Mouse (Mus musculus): Measurements from ENCODE around the gene Hapln4. TPM values are rescaled to one million over a fixed set of nuclear protein-coding genes. Genes with fewer than 3 reads are reported as not detected.

The Hapln4 gene
- total and polyA plus RNA-seq, 3 experiments: 0.07 to 0.30 (median 0.20) TPM

DNA sequence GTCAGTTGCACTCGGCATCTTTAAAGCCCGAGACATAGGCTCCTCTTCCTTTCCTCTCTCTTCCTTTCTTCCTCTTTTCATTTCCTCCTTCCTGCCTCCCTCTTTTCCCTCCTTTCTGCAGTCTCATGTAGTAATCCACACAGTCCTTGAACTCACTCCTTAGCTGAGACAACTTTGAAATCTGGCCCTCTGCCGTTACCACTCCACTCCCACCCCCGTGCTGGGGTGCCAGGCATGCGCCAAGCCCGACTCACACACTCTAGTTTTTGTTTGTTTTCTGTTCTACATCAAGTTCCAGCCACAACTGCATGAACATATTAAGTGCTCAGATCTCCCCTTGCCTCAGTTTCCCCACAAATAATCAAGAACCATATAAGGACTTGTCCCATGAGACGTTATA, 21.7 kb downstream of the Hapln4 start:
- Histone ChIP-seq H3K4me3 (replicated peaks in 1 of 3; ENCODE audit: low read depth in 2 of 3, low read length in 2 of 3, poor library complexity in 1 of 3) (no peak overlapping the region), H3K9ac (ENCODE audit: insufficient read depth, low read depth) (no peak overlapping the region), H3K79me2 (replicated peaks; ENCODE audit: control insufficient read depth, extremely low read depth, insufficient read depth, poor library complexity, severe bottlenecking) (no peaks in the 10 kb centered on the region), H3K9me3 (replicated peaks; ENCODE audit: low read length) (no peaks in the 10 kb centered on the region), H3K4me2 (ENCODE audit: insufficient read depth, low read depth, poor library complexity, severe bottlenecking) (peak overlapping the region; percentile 25), H3K36me3 (replicated peaks in 1 of 2; ENCODE audit: control insufficient read depth in 1 of 2, insufficient read depth in 1 of 2, low read length in 1 of 2) (peaks cover 0 to 60% of the 10 kb centered on the region in 2 experiments), H3K27me3 (replicated peaks) (no peaks in the 10 kb centered on the region), H3K27ac (ENCODE audit: insufficient read depth, low read depth) (no peak overlapping the region), H3K4me1 (ENCODE audit: control insufficient read depth in 1 of 2, insufficient read depth in 2 of 2) (peaks cover 8 to 58% of the 10 kb centered on the region in 2 experiments)
- in situ Hi-C loops (cut with MboI; ENCODE audit: low pct_ligation_motif_present, low pct_unique_long_range_greater_than_20kb, low sequenced_read_pairs) (no loop called here), dilution Hi-C loops (cut with MboI; ENCODE audit: extremely low pct_ligation_motif_present, extremely low pct_unique_long_range_greater_than_20kb, low sequenced_read_pairs) (no loop called here)
- TF ChIP-seq RCOR1 (conservative IDR thresholded peaks at IDR 0.05; ENCODE audit: low read depth, low read length) (no peak), POLR2A (IDR thresholded peaks at IDR 0.05; ENCODE audit: low read depth, low read length) (no peak), NRF1 (IDR thresholded peaks at IDR 0.05; ENCODE audit: low read depth, low read length) (no peak), MAFK (IDR thresholded peaks at IDR 0.05; ENCODE audit: insufficient replicate concordance, low read length) (no peak), ZKSCAN1 (IDR thresholded peaks at IDR 0.05; ENCODE audit: borderline replicate concordance, low read depth, low read length) (no peak), E2F4 (IDR thresholded peaks at IDR 0.05; ENCODE audit: insufficient replicate concordance, low read depth, low read length) (no peak), MAX (IDR thresholded peaks at IDR 0.05; ENCODE audit: low read length) (no peak), MXI1 (IDR thresholded peaks at IDR 0.05; ENCODE audit: low read depth, low read length) (no peak), TBP (conservative IDR thresholded peaks at IDR 0.05; ENCODE audit: low read depth, low read length) (no peak), JUND (conservative IDR thresholded peaks at IDR 0.05; ENCODE audit: low read depth, low read length) (no peak), MEF2A (IDR thresholded peaks at IDR 0.05; ENCODE audit: borderline replicate concordance, low read depth, low read length) (no peak)
- no peak for DNase-seq (ENCODE audit: extremely low read depth)

- Histone ChIP-seq H3K4me3 (replicated peaks in 1 of 3; ENCODE audit: low read depth in 2 of 3, low read length in 2 of 3, poor library complexity in 1 of 3) (peak overlapping the region in 1 of 3 experiments; percentile 65), H3K36me3 (replicated peaks in 1 of 2; ENCODE audit: control insufficient read depth in 1 of 2, insufficient read depth in 1 of 2, low read length in 1 of 2) (peaks cover 0 to 22% of the 10 kb centered on the region in 2 experiments), H3K9me3 (replicated peaks; ENCODE audit: low read length) (peaks cover 10% of the 10 kb centered on the region), H3K4me2 (ENCODE audit: insufficient read depth, low read depth, poor library complexity, severe bottlenecking) (peak overlapping the region; percentile 25), H3K9ac (ENCODE audit: insufficient read depth, low read depth) (no peak overlapping the region), H3K27ac (ENCODE audit: insufficient read depth, low read depth) (peak overlapping the region; percentile 47), H3K27me3 (replicated peaks) (no peaks in the 10 kb centered on the region), H3K4me1 (ENCODE audit: control insufficient read depth in 1 of 2, insufficient read depth in 2 of 2) (peaks cover 35 to 90% of the 10 kb centered on the region in 2 experiments), H3K79me2 (replicated peaks; ENCODE audit: control insufficient read depth, extremely low read depth, insufficient read depth, poor library complexity, severe bottlenecking) (no peaks in the 10 kb centered on the region)
- dilution Hi-C loops (cut with MboI; ENCODE audit: extremely low pct_ligation_motif_present, extremely low pct_unique_long_range_greater_than_20kb, low sequenced_read_pairs): no loop called here
- peak; percentile 84 for DNase-seq (ENCODE audit: extremely low read depth)
- in situ Hi-C loops (cut with MboI; ENCODE audit: low pct_ligation_motif_present, low pct_unique_long_range_greater_than_20kb, low sequenced_read_pairs): no loop called here
- TF ChIP-seq ETS1 (conservative IDR thresholded peaks at IDR 0.05; ENCODE audit: low read depth, low read length) (peak; percentile 80), CHD1 (IDR thresholded peaks at IDR 0.05; ENCODE audit: low read depth, low read length) (no peak), ELF1 (IDR thresholded peaks at IDR 0.05; ENCODE audit: low read depth, low read length) (peak; percentile 70), PAX5 (IDR thresholded peaks at IDR 0.05; ENCODE audit: low read length) (no peak), ZC3H11A (IDR thresholded peaks at IDR 0.05; ENCODE audit: low read depth, low read length) (no peak), POLR2AphosphoS2 (IDR thresholded peaks at IDR 0.05; ENCODE audit: low read depth, low read length) (no peak), SIN3A (IDR thresholded peaks at IDR 0.05; ENCODE audit: low read length) (peak; percentile 53; the same call in 1 of the 2 replicates), MAX (IDR thresholded peaks at IDR 0.05; ENCODE audit: low read length) (peak; percentile 63; the same call in 1 of the 2 replicates), CTCF (conservative IDR thresholded peaks at IDR 0.05 in 1 of 2, IDR thresholded peaks at IDR 0.05 in 1 of 2; ENCODE audit: low read depth in 2 of 2, low read length in 2 of 2) (no peak), UBTF (IDR thresholded peaks at IDR 0.05; ENCODE audit: low read depth, low read length) (no peak), ZNF384 (IDR thresholded peaks at IDR 0.05; ENCODE audit: low read depth, low read length) (0 out of 2 replicates have a peak, but pooled peaks have one; percentile 35), E2F4 (IDR thresholded peaks at IDR 0.05; ENCODE audit: insufficient replicate concordance, low read depth, low read length) (no peak), TCF12 (IDR thresholded peaks at IDR 0.05; ENCODE audit: low read depth, low read length) (peak; percentile 96), JUN (IDR thresholded peaks at IDR 0.05; ENCODE audit: insufficient read depth, low read depth, low read length) (no peak; the same call in 1 of the 2 replicates), RAD21 (IDR thresholded peaks at IDR 0.05; ENCODE audit: low read depth, low read length) (no peak; the same call in 1 of the 2 replicates), MYC (IDR thresholded peaks at IDR 0.05; ENCODE audit: low read depth, low read length) (peak; percentile 91), KAT2A (IDR thresholded peaks at IDR 0.05; ENCODE audit: insufficient replicate concordance, low read length) (no peak), USF2 (conservative IDR thresholded peaks at IDR 0.05; ENCODE audit: low read depth, low read length) (no peak), MAFK (IDR thresholded peaks at IDR 0.05; ENCODE audit: insufficient replicate concordance, low read length) (no peak), NRF1 (IDR thresholded peaks at IDR 0.05; ENCODE audit: low read depth, low read length) (peak; percentile 31; the same call in 1 of the 2 replicates), NELFE (IDR thresholded peaks at IDR 0.05; ENCODE audit: low read depth, low read length) (no peak), GABPA (IDR thresholded peaks at IDR 0.05; ENCODE audit: insufficient replicate concordance, low read depth, low read length) (no peak), HCFC1 (IDR thresholded peaks at IDR 0.05; ENCODE audit: low read depth, low read length) (0 out of 2 replicates have a peak, but pooled peaks have one; percentile 11), ZMIZ1 (IDR thresholded peaks at IDR 0.05; ENCODE audit: low read depth, low read length) (no peak), USF1 (IDR thresholded peaks at IDR 0.05; ENCODE audit: low read depth, low read length) (no peak), MEF2A (IDR thresholded peaks at IDR 0.05; ENCODE audit: borderline replicate concordance, low read depth, low read length) (peak; percentile 75; the same call in 1 of the 2 replicates)
Observed at GRCm38 (mm10) chr8:70110451-70110850, 27.2 kb downstream of the Hapln4 start.

All from CH12.LX (cell line).